Mouse (Mus musculus) forebrain, embryonic 12.5 days (tissue): ENCODE measurements around the gene Psat1. TPM values are rescaled to one million over a fixed set of nuclear protein-coding genes. Genes with fewer than 3 reads are reported as not detected.

Source experiments
- ATAC-seq: fragments of 200-750 bp; cut with Nextera tagmentation; 2 replicates; pipeline ENCODE4 v1.8.0; 2017; ENCODE audit warnings: moderate TSS enrichment; ENCODE audit not compliant: low FRiP score
- H3K27ac ChIP-seq: fragments of 300-500 bp; sonication (generic); 2 replicates; pipeline ENCODE4 v1.5.1; 2016; ENCODE audit warnings: mild to moderate bottlenecking
- H3K27me3 ChIP-seq: fragments of 300-500 bp; sonication (generic); 2 replicates; pipeline ENCODE4 v1.6.1; 2016; ENCODE audit warnings: mild to moderate bottlenecking
- H3K36me3 ChIP-seq: fragments of 300-500 bp; sonication (generic); replicated peaks from 2 replicates; pipeline ENCODE4 v1.6.1; 2016; ENCODE audit warnings: mild to moderate bottlenecking
- H3K4me1 ChIP-seq: fragments of 300-500 bp; sonication (generic); 2 replicates; pipeline ENCODE4 v1.6.1; 2016
- H3K4me2 ChIP-seq: fragments of 300-500 bp; sonication (generic); 2 replicates; pipeline ENCODE4 v1.6.1; 2016; ENCODE audit warnings: mild to moderate bottlenecking, moderate library complexity
- H3K4me3 ChIP-seq: fragments of 300-500 bp; sonication (generic); replicated peaks from 2 replicates; pipeline ENCODE4 v1.5.1; 2016; ENCODE audit warnings: mild to moderate bottlenecking
- H3K9ac ChIP-seq: fragments of 300-500 bp; sonication (generic); 2 replicates; pipeline ENCODE4 v1.6.1; 2016; ENCODE audit warnings: mild to moderate bottlenecking
- H3K9me3 ChIP-seq: fragments of 300-500 bp; sonication (generic); 2 replicates; pipeline ENCODE4 v1.6.1; 2016
- WGBS: fragments of 180-500 bp; shearing (Covaris S2); methylation state at CpG from one replicate; pipeline ENCODE4 v1.1.7; 2016; 5-methylcytosine and 5-hydroxymethylcytosine counted together
- polyA plus RNA-seq: library from polyadenylated mRNA; unstranded; fragments of >200 nt; fragmentation: Nextera tagmentation; extraction: Ambion mirVana; gene quantifications from 2 replicates; pipeline ENCODE4 v1.2.1, GENCODE M21; 2016

Psat1 gene
- polyA plus RNA-seq, 1 experiment from 2014 or later = 169 TPM

DNA sequence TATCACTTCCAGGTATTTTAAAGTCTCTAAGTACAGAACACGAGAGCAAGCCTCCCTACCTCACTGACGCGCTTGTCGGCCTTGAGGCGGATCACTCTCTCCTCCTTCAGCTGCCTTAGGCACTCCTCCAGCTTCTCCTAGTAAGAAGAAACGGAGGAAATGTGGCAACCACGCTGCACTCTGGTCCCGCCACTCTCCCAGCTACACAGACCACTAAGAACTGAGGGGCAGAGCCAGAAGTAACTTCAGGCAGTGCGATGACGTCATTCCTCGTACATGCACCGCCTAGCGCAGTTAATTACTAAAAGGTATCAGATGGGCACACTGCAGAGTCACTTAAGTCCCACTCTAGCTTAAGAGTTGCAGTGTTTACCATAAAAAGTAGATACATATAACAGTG, 15.2 kb upstream of the Psat1 start:
- no peaks in the 10 kb centered on the region for H3K4me1 ChIP-seq
- peaks cover 60% of the 10 kb centered on the region for H3K36me3 ChIP-seq
- H3K4me2 ChIP-seq = no peak overlapping the region
- H3K27ac ChIP-seq = no peak overlapping the region
- no peaks in the 10 kb centered on the region for H3K9me3 ChIP-seq
- 88% methylated on average over 13 of the region's 13 CpGs for WGBS
- no peaks in the 10 kb centered on the region for H3K27me3 ChIP-seq
- no peak overlapping the region for H3K9ac ChIP-seq
- no peak for ATAC-seq
- no peak overlapping the region for H3K4me3 ChIP-seq

DNA sequence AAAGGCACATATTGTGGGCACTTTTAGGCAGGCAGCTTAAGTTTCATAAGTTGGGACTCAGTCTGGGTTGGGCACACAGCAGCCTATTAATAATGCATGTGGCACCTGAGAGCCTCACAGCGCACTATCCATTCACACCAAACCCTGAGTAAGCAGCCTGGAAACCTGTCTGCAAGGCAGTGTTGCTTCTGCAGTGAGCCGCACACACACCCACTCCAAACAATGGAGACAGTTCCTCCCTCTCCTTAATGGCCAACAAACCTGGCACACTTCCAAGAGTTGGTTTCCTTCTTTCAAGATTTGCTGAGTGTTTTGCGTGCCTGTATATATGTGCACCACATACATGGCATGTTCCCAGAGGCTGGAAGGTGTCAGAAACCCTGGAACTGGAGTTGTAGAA, 3.1 kb upstream of the Psat1 start:
- Histone ChIP-seq H3K27me3 (0 out of 2 replicates have a peak, but pooled peaks cover 2% of the 10 kb centered on the region), H3K9me3 (no peaks in the 10 kb centered on the region), H3K27ac (no peak overlapping the region; the same call in 1 of the 2 replicates), H3K4me3 (no peak overlapping the region), H3K9ac (no peak overlapping the region), H3K4me2 (no peak overlapping the region), H3K36me3 (peaks cover 13% of the 10 kb centered on the region), H3K4me1 (no peaks in the 10 kb centered on the region)
- 71% methylated on average over 3 of the region's 3 CpGs for WGBS
- ATAC-seq = no peak

DNA sequence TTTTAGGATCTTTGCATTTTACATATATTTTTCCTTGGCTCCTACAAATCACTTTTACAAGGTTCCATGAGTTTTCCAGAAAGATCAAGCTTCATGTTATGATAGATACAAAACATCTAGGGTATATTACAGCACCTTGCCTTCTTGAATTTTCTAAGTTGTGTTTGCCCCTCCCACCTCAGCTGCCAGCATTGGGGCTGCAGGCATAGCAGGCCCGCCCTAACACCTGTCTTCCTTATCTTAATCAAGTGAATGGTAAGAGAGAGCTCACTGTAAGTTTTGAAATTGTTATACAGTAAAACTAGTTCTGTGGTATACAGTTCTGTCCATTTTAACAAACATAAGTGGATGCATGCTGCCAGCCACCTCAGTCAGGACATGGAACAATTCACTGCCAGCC, 1.7 kb upstream of the Psat1 start:
- no peak overlapping the region for H3K27ac ChIP-seq
- ATAC-seq = no peak
- H3K36me3 ChIP-seq = peaks cover 5% of the 10 kb centered on the region; the same call in 1 of the 2 replicates
- H3K4me3 ChIP-seq = no peak overlapping the region
- WGBS = 86% methylated on average over 1 of the region's 1 CpGs
- no peaks in the 10 kb centered on the region for H3K9me3 ChIP-seq
- 0 out of 2 replicates have a peak, but pooled peaks cover 2% of the 10 kb centered on the region for H3K27me3 ChIP-seq
- no peak overlapping the region for H3K9ac ChIP-seq
- H3K4me1 ChIP-seq = no peaks in the 10 kb centered on the region
- H3K4me2 ChIP-seq = no peak overlapping the region

DNA sequence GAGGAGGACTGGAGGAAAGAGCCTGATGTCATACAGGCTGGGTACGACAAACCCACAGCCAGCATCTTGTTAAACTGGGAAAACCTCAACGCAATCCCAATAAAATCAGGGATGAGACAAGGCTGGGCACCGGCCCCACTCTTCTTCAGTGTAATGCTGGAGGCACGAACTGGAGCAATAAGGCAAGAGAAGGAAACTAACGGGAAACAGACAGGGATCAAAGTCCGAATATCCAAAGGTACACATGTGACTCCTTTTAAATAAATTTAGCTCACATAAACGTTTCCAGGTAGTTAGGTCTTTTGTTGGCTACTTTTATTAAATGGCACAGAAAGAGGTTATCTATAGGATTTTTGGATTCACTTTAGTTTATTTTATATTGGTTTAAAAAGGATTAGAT, 1.3 kb upstream of the Psat1 start:
- H3K9me3 ChIP-seq = no peaks in the 10 kb centered on the region
- no peak for ATAC-seq
- H3K36me3 ChIP-seq = peaks cover 3% of the 10 kb centered on the region; the same call in 1 of the 2 replicates
- H3K4me1 ChIP-seq = no peaks in the 10 kb centered on the region
- WGBS = 87% methylated on average over 7 of the region's 7 CpGs
- H3K4me3 ChIP-seq = no peak overlapping the region
- H3K27me3 ChIP-seq = 0 out of 2 replicates have a peak, but pooled peaks cover 2% of the 10 kb centered on the region
- H3K4me2 ChIP-seq = no peak overlapping the region
- no peak overlapping the region for H3K27ac ChIP-seq
- H3K9ac ChIP-seq = no peak overlapping the region

DNA sequence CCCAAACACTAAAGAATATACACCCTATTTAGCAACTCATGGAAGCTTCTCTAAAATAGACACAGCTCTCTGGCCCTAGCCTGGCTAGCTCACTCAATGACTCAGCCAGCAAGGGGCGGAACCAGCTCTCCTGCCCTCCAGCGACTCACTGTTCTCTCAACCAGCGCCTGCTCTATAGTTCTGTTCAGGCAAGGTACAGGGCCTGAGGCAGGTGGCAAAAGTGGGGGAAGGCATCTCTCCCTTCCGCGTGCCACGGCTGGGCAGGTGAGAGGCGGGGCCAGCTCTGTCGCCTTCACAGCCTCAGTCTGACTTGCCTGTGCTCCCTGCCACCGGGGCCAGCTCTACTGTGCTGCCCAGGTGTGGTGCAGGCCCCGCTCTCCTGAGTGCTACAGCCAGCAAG, 474 bp downstream of the Psat1 start:
- H3K36me3 ChIP-seq = no peaks in the 10 kb centered on the region
- H3K4me1 ChIP-seq = peaks cover 4% of the 10 kb centered on the region
- H3K27me3 ChIP-seq = 0 out of 2 replicates have a peak, but pooled peaks cover 2% of the 10 kb centered on the region
- H3K9me3 ChIP-seq = no peaks in the 10 kb centered on the region
- H3K4me3 ChIP-seq = no peak overlapping the region
- H3K27ac ChIP-seq = no peak overlapping the region
- no peak overlapping the region for H3K4me2 ChIP-seq
- no peak for ATAC-seq
- no peak overlapping the region for H3K9ac ChIP-seq
- 68% methylated on average over 10 of the region's 10 CpGs for WGBS

DNA sequence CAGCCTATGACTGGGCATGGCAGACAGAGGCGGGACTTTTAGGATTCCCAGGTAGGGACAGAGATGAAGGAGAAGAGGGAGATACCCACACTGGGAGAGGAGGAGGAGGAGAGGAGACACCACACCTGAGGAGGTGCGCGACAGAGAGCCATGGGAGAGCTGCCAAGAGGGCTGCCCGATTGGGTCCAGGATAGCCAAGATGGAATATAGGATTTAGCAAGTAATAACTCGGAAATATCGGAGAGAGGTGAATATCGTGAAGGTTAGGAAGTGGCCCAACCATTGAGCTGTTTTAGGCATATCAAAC, 4.1 kb downstream of the Psat1 start:
- WGBS = 66% methylated on average over 7 of the region's 7 CpGs
- H3K27ac ChIP-seq = no peak overlapping the region
- H3K4me3 ChIP-seq = no peak overlapping the region
- peaks cover 4% of the 10 kb centered on the region for H3K4me1 ChIP-seq
- no peak overlapping the region for H3K9ac ChIP-seq
- peaks cover 2% of the 10 kb centered on the region; the same call in 1 of the 2 replicates for H3K27me3 ChIP-seq
- no peaks in the 10 kb centered on the region for H3K9me3 ChIP-seq
- H3K4me2 ChIP-seq = no peak overlapping the region
- no peaks in the 10 kb centered on the region for H3K36me3 ChIP-seq
- peak; percentile 27; the same call in 1 of the 2 replicates for ATAC-seq

DNA sequence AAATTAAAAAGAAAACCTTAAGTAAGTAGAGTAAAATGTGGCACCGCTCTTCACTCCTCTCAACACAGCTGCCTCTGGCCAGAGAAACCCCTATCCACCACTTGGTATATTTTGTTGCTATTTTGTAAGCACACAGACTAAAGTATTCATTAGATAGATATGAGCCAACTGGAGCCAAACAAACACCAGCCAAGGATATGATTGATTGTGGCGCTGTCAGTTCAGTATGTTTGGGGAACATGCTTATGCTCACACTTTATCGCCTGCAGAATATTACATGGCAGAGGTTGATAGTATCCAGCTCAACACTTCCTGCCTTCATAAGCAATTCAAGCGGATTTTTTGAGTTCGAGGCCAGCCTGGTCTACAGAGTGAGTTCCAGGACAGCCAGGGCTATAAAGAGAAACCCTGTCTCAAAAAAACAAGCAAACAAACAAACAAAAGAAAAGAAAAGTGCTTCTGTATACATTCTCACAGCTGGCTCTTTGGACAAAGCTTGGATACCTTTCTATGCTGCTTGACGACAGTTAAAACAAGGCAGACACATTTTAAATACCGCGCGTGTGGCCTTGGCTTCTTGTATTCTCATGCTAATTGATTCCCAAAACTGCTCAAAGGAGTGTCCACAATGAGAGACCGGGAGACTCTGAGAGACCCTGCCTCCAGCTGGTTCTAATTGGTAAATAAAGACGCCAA, 4.6 kb downstream of the Psat1 start:
- H3K27ac ChIP-seq = no peak overlapping the region
- peaks cover 2% of the 10 kb centered on the region; the same call in 1 of the 2 replicates for H3K27me3 ChIP-seq
- no peaks in the 10 kb centered on the region for H3K36me3 ChIP-seq
- H3K4me3 ChIP-seq = no peak overlapping the region
- no peak; the same call in 1 of the 2 replicates for ATAC-seq
- H3K4me2 ChIP-seq = no peak overlapping the region
- H3K4me1 ChIP-seq = peaks cover 4% of the 10 kb centered on the region
- no peaks in the 10 kb centered on the region for H3K9me3 ChIP-seq
- WGBS = 41% methylated on average over 11 of the region's 11 CpGs
- no peak overlapping the region for H3K9ac ChIP-seq

DNA sequence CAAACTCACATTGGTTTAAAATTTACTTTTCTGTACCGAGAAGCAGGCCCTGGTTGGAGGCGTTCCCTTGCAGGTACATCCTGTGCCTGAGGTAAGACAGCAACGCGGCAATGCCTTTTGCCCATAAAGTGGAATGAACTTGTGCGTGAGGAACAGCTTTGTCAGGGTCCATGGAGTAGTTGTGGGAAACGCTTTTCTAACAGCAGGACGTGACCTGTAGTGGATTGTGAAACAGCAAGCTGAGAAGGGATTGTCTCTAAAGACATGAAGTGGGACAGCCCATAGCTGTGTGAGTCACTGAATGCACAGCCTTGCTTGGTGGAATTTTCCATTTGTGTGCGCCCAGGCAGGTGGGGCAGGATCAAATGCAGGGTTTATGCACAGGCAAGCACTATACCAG, 5.7 kb downstream of the Psat1 start:
- Histone ChIP-seq H3K4me3 (no peak overlapping the region), H3K27ac (no peak overlapping the region), H3K4me1 (peaks cover 4% of the 10 kb centered on the region), H3K9ac (no peak overlapping the region), H3K36me3 (no peaks in the 10 kb centered on the region), H3K9me3 (no peaks in the 10 kb centered on the region), H3K27me3 (no peaks in the 10 kb centered on the region; the same call in 1 of the 2 replicates), H3K4me2 (no peak overlapping the region)
- ATAC-seq = no peak
- 82% methylated on average over 8 of the region's 8 CpGs for WGBS

DNA sequence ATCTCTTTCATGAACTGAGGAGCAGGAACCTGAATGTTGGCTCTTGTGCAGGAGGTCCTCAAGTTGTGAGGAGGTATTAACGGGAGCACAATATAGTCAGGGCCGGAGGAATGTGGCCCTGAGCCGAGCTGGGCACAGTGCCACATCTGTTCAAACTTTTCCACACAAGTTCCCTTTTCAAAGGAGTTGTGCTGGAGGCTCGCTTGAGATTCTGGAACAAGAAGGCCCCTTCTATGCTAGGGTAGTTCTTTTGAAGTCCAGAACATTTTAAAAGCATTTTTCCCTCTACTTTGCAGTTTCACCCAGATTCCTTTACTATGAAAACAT, 21.5 kb downstream of the Psat1 start:
- H3K9ac ChIP-seq = no peak overlapping the region
- ATAC-seq = peak; percentile 59; the same call in 1 of the 2 replicates

DNA sequence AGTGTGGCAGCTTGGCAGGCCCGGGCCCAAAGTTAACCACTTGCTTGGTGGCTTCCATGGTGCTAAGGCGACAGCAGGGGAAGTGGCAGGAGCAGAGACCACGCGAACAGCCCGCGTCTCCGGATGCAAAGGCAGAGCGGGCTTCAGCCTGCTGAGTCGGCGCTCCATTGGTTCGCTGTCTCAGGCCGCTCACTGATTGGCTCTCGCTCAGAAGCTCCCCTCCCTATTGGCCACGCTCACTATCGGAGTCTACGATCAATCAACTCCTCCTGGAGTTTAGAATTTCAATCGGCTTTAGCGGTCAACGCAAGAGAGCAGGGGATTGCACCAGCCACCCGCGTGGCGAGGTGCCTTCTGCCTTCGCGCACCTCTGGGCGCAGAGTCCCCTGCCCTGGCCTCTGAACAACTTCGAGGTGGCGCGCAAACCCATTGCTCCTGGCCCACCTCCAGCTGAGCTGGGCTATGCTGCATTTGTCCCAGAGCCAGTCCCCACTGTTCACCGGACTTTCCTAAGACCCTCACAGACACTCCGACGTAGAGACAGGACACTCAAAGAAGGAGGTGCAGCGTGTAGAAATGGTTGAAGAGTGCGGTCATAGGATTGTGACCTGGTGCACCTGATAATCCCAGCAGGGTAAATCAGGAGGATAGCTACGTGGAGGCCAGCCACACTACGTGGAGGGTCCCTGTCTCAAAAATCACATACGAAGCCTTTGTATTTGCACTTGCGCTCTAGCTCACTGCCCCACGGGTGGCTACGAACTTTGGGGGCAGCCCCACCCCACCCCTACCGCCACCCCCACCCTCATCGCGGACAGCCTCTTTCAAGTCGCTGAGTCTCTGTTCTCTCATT, 22.0 kb downstream of the Psat1 start:
- peak overlapping the region; percentile 73 for H3K9ac ChIP-seq
- peak overlapping the region; percentile 92 for H3K27ac ChIP-seq
- H3K4me2 ChIP-seq = peak overlapping the region; percentile 84
- H3K4me1 ChIP-seq = peaks cover 28% of the 10 kb centered on the region
- WGBS = 1% methylated on average over 43 of the region's 43 CpGs
- peak overlapping the region; percentile 74 for H3K4me3 ChIP-seq
- no peaks in the 10 kb centered on the region for H3K9me3 ChIP-seq
- ATAC-seq = peak; percentile 97
- 0 out of 2 replicates have a peak, but pooled peaks cover 5% of the 10 kb centered on the region for H3K36me3 ChIP-seq
- peaks cover 5% of the 10 kb centered on the region; the same call in 1 of the 2 replicates for H3K27me3 ChIP-seq

More for the DNA sequence above, 21.5 kb downstream of the Psat1 start:
- 0 out of 2 replicates have a peak, but pooled peaks cover 3% of the 10 kb centered on the region for H3K36me3 ChIP-seq
- H3K27ac ChIP-seq = peak overlapping the region; percentile 92
- peak overlapping the region; percentile 74 for H3K4me3 ChIP-seq
- peaks cover 5% of the 10 kb centered on the region; the same call in 1 of the 2 replicates for H3K27me3 ChIP-seq
- WGBS = 8% methylated on average over 4 of the region's 4 CpGs
- H3K9me3 ChIP-seq = no peaks in the 10 kb centered on the region
- H3K4me2 ChIP-seq = peak overlapping the region; percentile 84
- H3K4me1 ChIP-seq = peaks cover 28% of the 10 kb centered on the region

DNA sequence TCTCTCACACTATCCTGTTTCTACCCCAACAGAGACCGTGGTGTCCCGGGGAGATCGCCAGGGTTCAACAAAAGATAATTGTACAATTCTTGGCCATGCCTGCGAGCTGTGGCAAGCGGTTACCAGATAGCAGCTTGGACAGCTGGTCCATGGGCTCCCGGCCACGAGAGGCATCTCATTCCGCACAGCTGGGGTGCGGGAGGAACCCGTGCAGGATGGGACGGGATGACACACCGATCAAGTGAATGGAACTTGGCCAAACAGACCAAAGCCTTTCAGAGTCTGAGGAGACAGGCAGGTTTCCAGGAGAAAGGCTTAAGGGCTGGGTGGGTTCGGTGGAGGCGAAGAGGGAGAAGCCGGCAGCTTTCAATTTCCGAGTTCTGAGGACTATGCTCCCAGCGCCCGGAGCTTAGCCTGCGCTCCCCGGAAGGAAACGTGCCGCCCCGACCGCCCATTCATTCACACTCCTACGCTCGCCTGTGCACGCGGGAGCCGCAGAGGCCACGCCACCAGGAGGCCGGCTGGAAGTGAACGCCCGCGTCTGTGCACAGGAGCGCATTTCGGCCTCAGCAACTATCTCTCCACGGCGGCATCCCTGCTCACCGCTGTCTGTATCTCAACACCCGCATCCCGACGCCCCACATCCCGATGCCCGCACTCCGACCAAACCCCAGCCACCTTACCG, 22.8 kb downstream of the Psat1 start:
- Histone ChIP-seq H3K4me3 (peak overlapping the region; percentile 74), H3K4me1 (peaks cover 28% of the 10 kb centered on the region), H3K4me2 (peak overlapping the region; percentile 84), H3K36me3 (peaks cover 10% of the 10 kb centered on the region), H3K9ac (peak overlapping the region; percentile 73), H3K27ac (peak overlapping the region; percentile 92), H3K9me3 (no peaks in the 10 kb centered on the region), H3K27me3 (peaks cover 5% of the 10 kb centered on the region; the same call in 1 of the 2 replicates)
- ATAC-seq = peak; percentile 47
- under 1% methylated on average over 46 of the region's 46 CpGs for WGBS

DNA sequence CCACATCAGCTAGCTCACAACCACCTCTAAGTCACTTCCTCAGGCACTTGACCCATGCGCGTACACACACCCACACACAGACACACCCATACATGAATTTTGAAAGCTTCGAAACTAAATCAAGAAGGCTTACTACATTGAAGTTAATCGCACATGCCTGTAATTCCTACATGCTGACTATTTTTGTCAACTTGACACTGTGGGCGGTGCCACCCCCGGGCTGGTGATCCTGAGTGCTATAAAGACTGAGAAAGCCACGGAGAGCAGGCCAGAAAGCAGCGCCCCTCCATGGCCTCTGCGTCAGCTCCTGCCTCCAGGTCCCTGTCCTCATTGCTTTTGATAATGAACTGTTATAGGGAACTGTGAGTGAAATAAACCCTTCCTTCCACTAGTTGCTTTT, 23.7 kb downstream of the Psat1 start:
- H3K27me3 ChIP-seq = peaks cover 5% of the 10 kb centered on the region; the same call in 1 of the 2 replicates
- peak overlapping the region; percentile 84 for H3K4me2 ChIP-seq
- H3K27ac ChIP-seq = no peak overlapping the region
- peak overlapping the region; percentile 73 for H3K9ac ChIP-seq
- H3K9me3 ChIP-seq = no peaks in the 10 kb centered on the region
- H3K4me3 ChIP-seq = peak overlapping the region; percentile 74
- H3K4me1 ChIP-seq = peaks cover 28% of the 10 kb centered on the region
- peaks cover 18% of the 10 kb centered on the region for H3K36me3 ChIP-seq
- ATAC-seq = no peak
- 35% methylated on average over 9 of the region's 9 CpGs for WGBS
